Mouse (Mus musculus): Measurements from ENCODE around the gene Rap1gap2.
A peak's percentile ranks its signal among the peaks of the same experiment; 100 is the strongest.

DNA sequence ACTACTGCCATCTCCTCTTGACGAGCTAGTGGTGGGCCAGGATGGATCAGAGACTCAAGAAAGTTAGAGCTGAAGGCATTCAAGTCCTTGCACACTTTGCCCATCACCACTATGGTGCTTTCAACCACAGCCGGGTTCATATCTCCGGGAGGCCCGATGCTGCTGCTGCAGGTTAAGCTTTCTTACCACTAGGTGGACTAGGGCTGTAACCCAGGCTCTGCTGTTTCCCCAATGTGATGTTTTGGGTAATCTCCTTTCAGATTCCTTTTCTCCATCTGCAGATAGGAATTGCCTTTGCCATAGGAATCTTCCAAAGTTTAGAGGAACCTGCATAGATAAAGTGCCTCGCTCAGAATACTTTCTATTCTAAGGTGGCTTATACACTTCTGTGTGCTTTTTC lies 4.9 kb upstream of the Rap1gap2 start:
- TF ChIP-seq CHD2 (IDR thresholded peaks at IDR 0.05; ENCODE audit: low read length) (no peak), CTCF (conservative IDR thresholded peaks at IDR 0.05 in 1 of 2, IDR thresholded peaks at IDR 0.05 in 1 of 2; ENCODE audit: low read depth in 2 of 2, low read length in 2 of 2) (peak; percentile 14 to 60; a peak in 2 of 4 replicates), ZKSCAN1 (IDR thresholded peaks at IDR 0.05; ENCODE audit: borderline replicate concordance, low read depth, low read length) (no peak), IRF4 (IDR thresholded peaks at IDR 0.05; ENCODE audit: low read depth, low read length) (no peak), RCOR1 (conservative IDR thresholded peaks at IDR 0.05; ENCODE audit: low read depth, low read length) (no peak), POLR2A (IDR thresholded peaks at IDR 0.05; ENCODE audit: low read depth, low read length) (no peak), GABPA (IDR thresholded peaks at IDR 0.05; ENCODE audit: insufficient replicate concordance, low read depth, low read length) (no peak), EP300 (IDR thresholded peaks at IDR 0.05; ENCODE audit: low read length) (no peak), POLR2AphosphoS2 (IDR thresholded peaks at IDR 0.05; ENCODE audit: low read depth, low read length) (no peak), NRF1 (IDR thresholded peaks at IDR 0.05; ENCODE audit: low read depth, low read length) (no peak), TBP (conservative IDR thresholded peaks at IDR 0.05; ENCODE audit: low read depth, low read length) (no peak), PAX5 (IDR thresholded peaks at IDR 0.05; ENCODE audit: low read length) (no peak)
